Mouse (Mus musculus) hindbrain, embryonic 13.5 days (tissue): ENCODE data around the gene Pagr1a. TPM values are rescaled to one million over a fixed set of nuclear protein-coding genes. Genes with fewer than 3 reads are reported as not detected.

ENCODE experiments used
- ATAC-seq: fragments of 200-750 bp; cut with Nextera tagmentation; 2 replicates; pipeline ENCODE4 v1.8.0; 2017; ENCODE audit warnings: moderate TSS enrichment; ENCODE audit not compliant: low FRiP score
- H3K27ac ChIP-seq: fragments of 300-500 bp; sonication (generic); 2 replicates; pipeline ENCODE4 v1.5.1; 2015; ENCODE audit warnings: inconsistent platforms, mild to moderate bottlenecking, moderate library complexity
- H3K27me3 ChIP-seq: fragments of 300-500 bp; sonication (generic); 2 replicates; pipeline ENCODE4 v1.6.1; 2015; ENCODE audit warnings: mild to moderate bottlenecking, inconsistent platforms
- H3K36me3 ChIP-seq: fragments of 300-500 bp; sonication (generic); 2 replicates; pipeline ENCODE4 v1.6.1; 2015; ENCODE audit warnings: mild to moderate bottlenecking, inconsistent platforms
- H3K4me1 ChIP-seq: fragments of 300-500 bp; sonication (generic); replicated peaks from 2 replicates; pipeline ENCODE4 v1.6.1; 2015; ENCODE audit warnings: inconsistent platforms
- H3K4me2 ChIP-seq: fragments of 300-500 bp; sonication (generic); 2 replicates; pipeline ENCODE4 v1.6.1; 2015; ENCODE audit warnings: inconsistent platforms, mild to moderate bottlenecking, moderate library complexity
- H3K4me3 ChIP-seq: fragments of 300-500 bp; sonication (generic); 2 replicates; pipeline ENCODE4 v1.5.1; 2015; ENCODE audit warnings: mild to moderate bottlenecking, inconsistent platforms
- H3K9ac ChIP-seq: fragments of 300-500 bp; sonication (generic); 2 replicates; pipeline ENCODE4 v1.6.1; 2015; ENCODE audit warnings: mild to moderate bottlenecking, inconsistent platforms
- H3K9me3 ChIP-seq: fragments of 300-500 bp; sonication (generic); 2 replicates; pipeline ENCODE4 v1.6.1; 2016; ENCODE audit warnings: inconsistent platforms
- WGBS: fragments of 180-500 bp; shearing (Covaris S2); methylation state at CpG from one replicate; pipeline ENCODE4 v1.1.7; 2015; 5-methylcytosine and 5-hydroxymethylcytosine counted together
- polyA plus RNA-seq: library from polyadenylated mRNA; unstranded; fragments of >200 nt; fragmentation: Nextera tagmentation; extraction: Ambion mirVana; gene quantifications from 2 replicates; pipeline ENCODE4 v1.2.1, GENCODE M21; 2015

Pagr1a gene
- polyA plus RNA-seq, 1 experiment from 2014 or later, result 41.8 TPM

DNA sequence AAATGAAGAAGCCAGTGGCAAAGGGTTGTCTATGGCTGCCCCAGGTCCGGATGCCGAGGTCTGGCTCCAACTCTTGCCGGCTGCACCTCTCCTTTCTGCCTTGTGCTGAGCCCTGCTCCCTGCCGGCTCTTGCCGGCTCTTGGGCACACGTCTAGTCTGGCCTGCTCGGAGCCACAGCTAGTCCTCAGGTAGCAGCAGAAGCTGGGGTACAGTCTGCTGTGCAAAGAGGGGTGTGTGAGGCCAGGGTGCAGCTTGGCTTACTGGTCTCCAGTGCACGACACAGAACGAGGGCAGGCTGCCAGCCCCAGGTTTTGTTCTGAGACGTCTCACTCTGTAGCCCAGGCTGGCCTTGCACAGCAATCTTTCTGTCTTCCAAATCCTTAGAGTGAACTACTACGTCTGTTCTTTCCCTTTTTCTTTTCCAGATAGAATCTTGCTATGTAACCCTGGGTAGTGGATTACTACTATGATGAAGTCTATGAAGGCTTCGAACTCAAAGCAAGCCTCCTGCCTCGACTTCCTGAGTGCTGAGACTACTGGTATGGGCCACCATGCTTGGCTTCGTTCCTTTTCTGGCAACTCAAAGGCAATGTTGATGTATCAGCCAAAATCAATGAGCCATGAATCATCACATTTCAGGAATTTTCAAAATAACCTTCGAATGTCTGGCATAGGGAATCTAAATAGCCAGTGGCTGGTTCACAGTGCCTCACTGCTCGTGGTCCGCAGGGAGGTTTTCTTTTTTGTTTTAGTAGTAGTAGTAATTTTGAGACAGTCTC is 7.7 kb downstream of the Pagr1a start:
- Histone ChIP-seq H3K9me3 (no peaks in the 10 kb centered on the region), H3K4me3 (no peak overlapping the region), H3K36me3 (peaks cover 27% of the 10 kb centered on the region), H3K9ac (no peak overlapping the region), H3K4me2 (no peak overlapping the region), H3K27ac (peak overlapping the region; percentile 66; the same call in 1 of the 2 replicates), H3K27me3 (no peaks in the 10 kb centered on the region), H3K4me1 (peaks cover 27% of the 10 kb centered on the region)
- 84% methylated on average over 17 of the region's 17 CpGs for WGBS
- ATAC-seq, result no peak

- Histone ChIP-seq H3K27ac (peak overlapping the region; percentile 66), H3K27me3 (no peaks in the 10 kb centered on the region)
- 61% methylated on average over 9 of the region's 9 CpGs for WGBS
Measured at GRCm38 (mm10) chr7:127008239-127009019, 8.7 kb downstream of the Pagr1a start.

DNA sequence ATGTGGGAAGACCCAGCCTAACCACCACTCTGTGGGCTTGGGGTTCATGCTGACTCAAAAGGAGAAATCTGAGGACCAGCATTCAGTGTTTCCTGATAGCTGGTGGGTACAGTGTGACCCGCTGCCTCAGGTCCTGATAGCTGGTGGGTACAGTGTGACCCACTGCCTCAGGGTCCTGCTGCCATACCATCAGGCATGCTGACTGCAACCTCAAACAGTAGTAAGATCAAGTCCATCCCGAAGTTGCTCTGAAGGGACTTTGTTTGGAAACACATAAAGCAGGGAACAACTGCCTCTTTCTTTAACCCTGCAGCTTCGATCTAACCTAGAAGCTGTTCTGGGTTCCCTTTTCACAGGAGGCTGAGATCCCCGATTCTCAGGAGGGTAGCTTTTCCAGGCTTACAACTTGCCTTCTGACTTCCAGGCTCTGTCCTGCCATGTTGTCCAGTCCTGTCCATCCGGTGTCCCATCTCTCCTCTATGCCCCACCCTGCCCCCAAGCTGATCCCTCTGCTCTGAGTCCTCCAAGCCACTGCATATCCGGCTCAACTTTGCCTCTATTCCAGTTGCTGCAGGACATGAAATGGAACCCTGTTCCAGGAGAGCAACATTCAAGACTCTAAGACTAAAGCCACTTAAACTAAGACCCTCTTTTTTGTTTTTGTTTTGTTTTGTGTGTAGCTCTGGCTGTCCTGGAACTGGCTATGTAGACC is 9.7 kb downstream of the Pagr1a start:
- H3K4me2 ChIP-seq, result no peak overlapping the region
- no peaks in the 10 kb centered on the region; the same call in 1 of the 2 replicates for H3K9me3 ChIP-seq
- no peak overlapping the region for H3K4me3 ChIP-seq
- H3K9ac ChIP-seq, result no peak overlapping the region
- no peaks in the 10 kb centered on the region for H3K27me3 ChIP-seq
- peaks cover 12% of the 10 kb centered on the region; the same call in 1 of the 2 replicates for H3K4me1 ChIP-seq
- no peak overlapping the region for H3K27ac ChIP-seq
- peaks cover 7% of the 10 kb centered on the region; the same call in 1 of the 2 replicates for H3K36me3 ChIP-seq
- 81% methylated on average over 6 of the region's 6 CpGs for WGBS
- no peak for ATAC-seq

More at GRCm38 (mm10) chr7:127008239-127009019, 8.7 kb downstream of the Pagr1a start:
- Histone ChIP-seq H3K9ac (peak overlapping the region; percentile 49; the same call in 1 of the 2 replicates), H3K36me3 (peaks cover 16% of the 10 kb centered on the region), H3K4me2 (no peak overlapping the region), H3K4me3 (no peak overlapping the region), H3K9me3 (no peaks in the 10 kb centered on the region; the same call in 1 of the 2 replicates), H3K4me1 (peaks cover 17% of the 10 kb centered on the region)
- ATAC-seq, result peak; percentile 66; the same call in 1 of the 2 replicates

DNA sequence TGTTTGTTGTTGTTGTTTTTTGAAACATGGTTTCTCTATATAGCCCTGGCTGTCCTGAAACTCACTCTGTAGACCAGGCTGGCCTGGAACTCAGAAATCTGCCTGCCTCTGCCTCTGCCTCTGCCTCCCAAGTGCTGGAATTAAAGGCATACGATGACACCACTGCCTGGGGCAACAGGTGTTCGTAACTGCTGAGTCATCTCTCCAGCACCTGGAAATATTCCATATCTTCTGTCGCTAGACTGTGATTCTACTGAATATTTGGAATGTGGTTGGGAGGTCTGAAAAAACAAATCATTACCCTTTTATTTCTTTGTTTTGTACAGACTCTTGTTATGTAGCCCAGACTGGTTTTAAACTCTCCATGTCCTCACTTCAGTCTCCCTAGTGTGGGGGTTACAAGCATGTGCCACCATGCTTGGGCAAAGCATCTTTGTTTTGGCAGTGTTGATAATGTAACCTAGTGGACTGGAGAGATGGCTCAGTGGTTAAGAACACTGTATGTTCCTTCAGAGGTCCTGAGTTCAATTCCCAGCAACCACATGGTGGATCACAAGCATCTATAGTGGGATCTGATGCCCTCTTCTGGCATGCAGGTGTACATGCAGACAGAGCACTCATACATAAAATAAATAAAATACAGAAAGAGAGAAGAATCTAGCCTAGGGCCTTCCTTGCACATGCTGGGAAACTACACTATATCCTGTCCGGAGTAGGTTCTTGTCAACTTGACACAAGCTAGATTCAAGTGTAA is 12.9 kb downstream of the Pagr1a start:
- 89% methylated on average over 4 of the region's 4 CpGs for WGBS
- Histone ChIP-seq H3K27ac (no peak overlapping the region), H3K4me3 (no peak overlapping the region), H3K9ac (no peak overlapping the region), H3K36me3 (no peaks in the 10 kb centered on the region), H3K4me1 (peaks cover 10% of the 10 kb centered on the region; the same call in 1 of the 2 replicates), H3K27me3 (no peaks in the 10 kb centered on the region), H3K9me3 (no peaks in the 10 kb centered on the region; the same call in 1 of the 2 replicates), H3K4me2 (no peak overlapping the region)
- ATAC-seq, result no peak

- H3K27me3 ChIP-seq, result no peaks in the 10 kb centered on the region
- no peak overlapping the region for H3K4me2 ChIP-seq
- no peaks in the 10 kb centered on the region; the same call in 1 of the 2 replicates for H3K9me3 ChIP-seq
- no peaks in the 10 kb centered on the region for H3K36me3 ChIP-seq
- H3K9ac ChIP-seq, result no peak overlapping the region
- no peak overlapping the region for H3K4me3 ChIP-seq
- no peak overlapping the region for H3K27ac ChIP-seq
- no peak for ATAC-seq
- H3K4me1 ChIP-seq, result peaks cover 5% of the 10 kb centered on the region; the same call in 1 of the 2 replicates
- 92% methylated on average over 5 of the region's 5 CpGs for WGBS
Measured at GRCm38 (mm10) chr7:127003620-127004019, 13.5 kb downstream of the Pagr1a start.

GRCm38 (mm10) chr7:126999568-126999967 is 17.6 kb downstream of the Pagr1a start:
- ATAC-seq, result no peak

DNA sequence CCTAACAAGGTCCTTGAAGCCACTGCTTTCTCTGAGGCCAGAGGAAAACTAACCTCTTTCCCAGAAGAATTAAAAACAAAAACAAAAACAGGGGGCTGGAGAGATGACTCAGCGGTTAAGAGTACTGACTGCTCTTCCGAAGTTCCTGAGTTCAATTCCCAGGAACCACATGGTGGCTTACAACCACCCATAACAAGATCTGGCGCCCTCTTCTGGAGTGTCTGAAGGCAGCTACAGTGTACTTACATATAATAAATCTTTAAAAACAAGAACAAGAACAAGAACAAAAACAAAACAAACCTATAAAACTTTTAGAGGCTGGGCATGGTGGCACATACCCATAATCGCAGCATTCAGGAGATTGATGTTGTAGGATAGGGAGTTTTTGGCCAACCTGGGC is 20.7 kb downstream of the Pagr1a start:
- H3K27ac ChIP-seq, result no peak overlapping the region
- H3K4me1 ChIP-seq, result no peaks in the 10 kb centered on the region
- H3K9ac ChIP-seq, result no peak overlapping the region
- no peaks in the 10 kb centered on the region for H3K36me3 ChIP-seq
- 84% methylated on average over 4 of the region's 4 CpGs for WGBS
- ATAC-seq, result no peak
- H3K4me3 ChIP-seq, result no peak overlapping the region
- H3K27me3 ChIP-seq, result no peaks in the 10 kb centered on the region
- H3K9me3 ChIP-seq, result no peaks in the 10 kb centered on the region
- no peak overlapping the region for H3K4me2 ChIP-seq

More at GRCm38 (mm10) chr7:126999568-126999967, 17.6 kb downstream of the Pagr1a start:
- WGBS, result 87% methylated on average over 10 of the region's 10 CpGs
- Histone ChIP-seq H3K4me2 (no peak overlapping the region), H3K27ac (no peak overlapping the region), H3K9me3 (no peaks in the 10 kb centered on the region; the same call in 1 of the 2 replicates), H3K9ac (no peak overlapping the region), H3K36me3 (no peaks in the 10 kb centered on the region), H3K4me1 (no peaks in the 10 kb centered on the region), H3K4me3 (no peak overlapping the region), H3K27me3 (no peaks in the 10 kb centered on the region)

DNA sequence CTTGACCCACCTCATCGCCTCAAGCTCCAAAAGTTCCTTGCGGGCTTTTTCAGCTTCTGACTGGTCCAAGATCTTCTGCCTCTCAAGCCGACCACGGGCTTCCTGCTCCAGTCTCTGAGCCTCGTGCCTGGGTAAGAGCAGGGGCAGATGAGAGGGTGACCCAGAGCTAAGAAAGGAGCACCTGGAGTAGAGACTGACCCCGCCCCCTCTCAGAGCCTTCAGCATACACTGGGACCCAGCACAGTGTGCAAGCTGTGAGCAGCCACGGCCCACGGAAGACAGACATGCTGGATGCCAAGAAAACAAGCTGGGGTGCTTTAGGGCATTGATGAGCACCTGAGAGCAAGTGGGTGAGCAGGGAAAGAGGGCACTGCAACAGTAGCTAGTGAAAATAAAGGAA is 28.3 kb downstream of the Pagr1a start:
- Histone ChIP-seq H3K4me1 (no peaks in the 10 kb centered on the region), H3K4me2 (no peak overlapping the region), H3K9ac (no peak overlapping the region), H3K4me3 (no peak overlapping the region), H3K27ac (no peak overlapping the region), H3K36me3 (no peaks in the 10 kb centered on the region), H3K9me3 (no peaks in the 10 kb centered on the region), H3K27me3 (no peaks in the 10 kb centered on the region)
- WGBS, result 74% methylated on average over 8 of the region's 8 CpGs
- no peak for ATAC-seq

GRCm38 (mm10) chr7:126986319-126986718 is 30.8 kb downstream of the Pagr1a start:
- no peak overlapping the region for H3K4me3 ChIP-seq
- no peak overlapping the region for H3K9ac ChIP-seq
- H3K27ac ChIP-seq, result no peak overlapping the region
- H3K9me3 ChIP-seq, result no peaks in the 10 kb centered on the region
- 48% methylated on average over 9 of the region's 9 CpGs for WGBS
- H3K36me3 ChIP-seq, result peaks cover 4% of the 10 kb centered on the region
- ATAC-seq, result no peak
- H3K27me3 ChIP-seq, result no peaks in the 10 kb centered on the region
- no peaks in the 10 kb centered on the region for H3K4me1 ChIP-seq
- H3K4me2 ChIP-seq, result no peak overlapping the region

GRCm38 (mm10) chr7:126984667-126985444 is 32.3 kb downstream of the Pagr1a start:
- Histone ChIP-seq H3K4me1 (no peaks in the 10 kb centered on the region), H3K27me3 (no peaks in the 10 kb centered on the region), H3K36me3 (peaks cover 17% of the 10 kb centered on the region), H3K27ac (no peak overlapping the region), H3K9me3 (no peaks in the 10 kb centered on the region), H3K4me2 (no peak overlapping the region), H3K4me3 (no peak overlapping the region), H3K9ac (no peak overlapping the region)
- no peak for ATAC-seq
- WGBS, result 69% methylated on average over 10 of the region's 10 CpGs

- no peaks in the 10 kb centered on the region for H3K9me3 ChIP-seq
- H3K4me3 ChIP-seq, result no peak overlapping the region
- no peak overlapping the region for H3K9ac ChIP-seq
- no peak for ATAC-seq
- H3K27me3 ChIP-seq, result no peaks in the 10 kb centered on the region
- H3K27ac ChIP-seq, result no peak overlapping the region
- peaks cover 5% of the 10 kb centered on the region; the same call in 1 of the 2 replicates for H3K4me1 ChIP-seq
- WGBS, result 85% methylated on average over 7 of the region's 7 CpGs
- peaks cover 34% of the 10 kb centered on the region for H3K36me3 ChIP-seq
- H3K4me2 ChIP-seq, result no peak overlapping the region
Measured at GRCm38 (mm10) chr7:126983113-126983512, 34.0 kb downstream of the Pagr1a start.
